Mouse (Mus musculus): Measurements from ENCODE around the gene Myo1c. TPM values are rescaled to one million over a fixed set of nuclear protein-coding genes. Genes with fewer than 3 reads are reported as not detected.

The Myo1c gene
- polyA plus RNA-seq, 2 experiments from 2014 or later = 16.2 to 30.4 TPM

DNA sequence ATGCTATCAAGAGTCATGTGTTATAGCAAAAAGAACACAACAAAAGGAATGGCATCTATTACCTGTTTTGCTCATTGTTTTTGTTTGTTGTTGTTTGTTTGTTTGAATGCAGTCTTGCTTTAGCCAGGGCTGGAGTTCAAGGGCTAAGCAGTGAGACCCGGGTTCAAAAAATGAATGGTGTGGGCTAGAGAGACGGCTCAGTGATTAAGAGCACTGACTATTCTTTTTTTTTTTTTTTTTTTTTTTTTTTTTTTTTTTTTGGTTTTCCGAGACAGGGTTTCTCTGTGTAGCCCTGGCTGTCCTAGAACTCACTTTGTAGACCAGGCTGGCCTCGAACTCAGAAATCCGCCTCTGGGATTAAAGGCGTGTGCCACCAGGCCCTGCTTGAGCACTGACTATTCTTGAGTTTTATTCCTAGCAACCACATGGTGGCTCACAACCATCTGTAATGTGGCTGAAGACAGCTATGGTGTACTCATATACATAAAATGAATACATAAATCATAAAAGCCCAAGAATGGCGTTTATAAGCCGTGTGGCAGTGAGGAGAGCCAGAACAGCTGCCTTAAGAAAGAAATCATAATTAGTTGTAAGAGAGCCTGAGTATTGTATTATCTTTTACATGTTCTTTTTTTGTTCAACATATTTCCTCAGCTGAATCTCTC, 66.5 kb downstream of the Myo1c start:
- ATAC-seq = no peak

DNA sequence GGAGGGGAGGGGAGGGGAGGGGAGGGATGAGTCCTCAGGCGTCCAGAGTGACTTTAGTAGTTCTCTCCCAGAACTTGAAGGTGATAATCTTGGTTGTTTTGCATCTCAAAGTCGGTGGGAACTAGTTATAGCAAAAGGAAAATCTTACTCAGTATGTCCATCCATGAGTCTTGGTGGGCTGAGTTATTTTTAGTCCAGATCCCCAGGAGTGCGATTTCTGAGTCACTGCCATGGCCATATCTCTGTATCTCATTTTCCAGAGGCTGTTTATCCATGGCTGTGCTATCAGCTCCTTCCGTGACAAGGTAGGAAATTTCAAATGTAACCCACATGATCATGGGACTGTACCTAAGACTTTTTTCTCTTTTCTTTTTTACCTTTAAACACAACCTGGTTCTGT, 72.0 kb downstream of the Myo1c start:
- ATAC-seq = no peak

Other genes starting within 250 kb of the Myo1c start
- gene Serpinf1, start 227.8 kb upstream of the Myo1c start, polyA plus RNA-seq (2017; shearing (Covaris generic)) = 1 to 10 TPM; 3.4 to 6.9 TPM
- under 1 TPM in 1 of 2 experiments, not detected in 1; 0.32 TPM for gene Serpinf2, start 210.9 kb upstream of the Myo1c start, polyA plus RNA-seq (2017; shearing (Covaris generic))
- gene Wdr81, start 195.8 kb upstream of the Myo1c start, polyA plus RNA-seq (2017; shearing (Covaris generic)) = 1 to 10 TPM; 6.3 to 9.9 TPM
- 1 to 10 TPM; 8.8 to 9.0 TPM for gene Tlcd2, start 188.8 kb upstream of the Myo1c start, polyA plus RNA-seq (2017; shearing (Covaris generic))
- gene Prpf8, start 163.7 kb upstream of the Myo1c start, polyA plus RNA-seq (2017; shearing (Covaris generic)) = 10 to 100 TPM; 37.0 to 42.3 TPM
- under 1 TPM in 1 of 2 experiments, not detected in 1; 0.56 TPM for gene Rilp, start 140.4 kb upstream of the Myo1c start, polyA plus RNA-seq (2017; shearing (Covaris generic))
- under 1 TPM; 0.85 to 0.91 TPM for gene Scarf1, start 137.0 kb upstream of the Myo1c start, polyA plus RNA-seq (2017; shearing (Covaris generic))
- 10 to 100 TPM; 17.3 to 27.2 TPM for gene Slc43a2, start 118.8 kb upstream of the Myo1c start, polyA plus RNA-seq (2017; shearing (Covaris generic))
- 10 to 100 TPM; 22.1 to 42.5 TPM for gene Pitpna, start 62.4 kb upstream of the Myo1c start, polyA plus RNA-seq (2017; shearing (Covaris generic))
- gene Inpp5k, start 19.5 kb upstream of the Myo1c start, polyA plus RNA-seq (2017; shearing (Covaris generic)) = 100 to 1,000 TPM; 123 to 160 TPM
- gene Crk, start 28.8 kb downstream of the Myo1c start, polyA plus RNA-seq (2017; shearing (Covaris generic)) = 10 to 100 TPM; 10.4 to 15.3 TPM
- gene Ywhae, start 82.4 kb downstream of the Myo1c start, polyA plus RNA-seq (2017; shearing (Covaris generic)) = 100 to 1,000 TPM; 395 to 413 TPM
- not detected for gene Doc2b, start 145.5 kb downstream of the Myo1c start, polyA plus RNA-seq (2017; shearing (Covaris generic))